Mouse (Mus musculus) cerebellum, postnatal 36 days (tissue): Measurements from ENCODE around the gene Acadvl.

ENCODE experiments used
- DNase-seq, 2 experiments: peaks; one replicate each; pipeline ENCODE4 v3.0.0; 2021 to 2022; ENCODE audit warnings: mixed read lengths in 2 of 2

Gene Acadvl

DNA sequence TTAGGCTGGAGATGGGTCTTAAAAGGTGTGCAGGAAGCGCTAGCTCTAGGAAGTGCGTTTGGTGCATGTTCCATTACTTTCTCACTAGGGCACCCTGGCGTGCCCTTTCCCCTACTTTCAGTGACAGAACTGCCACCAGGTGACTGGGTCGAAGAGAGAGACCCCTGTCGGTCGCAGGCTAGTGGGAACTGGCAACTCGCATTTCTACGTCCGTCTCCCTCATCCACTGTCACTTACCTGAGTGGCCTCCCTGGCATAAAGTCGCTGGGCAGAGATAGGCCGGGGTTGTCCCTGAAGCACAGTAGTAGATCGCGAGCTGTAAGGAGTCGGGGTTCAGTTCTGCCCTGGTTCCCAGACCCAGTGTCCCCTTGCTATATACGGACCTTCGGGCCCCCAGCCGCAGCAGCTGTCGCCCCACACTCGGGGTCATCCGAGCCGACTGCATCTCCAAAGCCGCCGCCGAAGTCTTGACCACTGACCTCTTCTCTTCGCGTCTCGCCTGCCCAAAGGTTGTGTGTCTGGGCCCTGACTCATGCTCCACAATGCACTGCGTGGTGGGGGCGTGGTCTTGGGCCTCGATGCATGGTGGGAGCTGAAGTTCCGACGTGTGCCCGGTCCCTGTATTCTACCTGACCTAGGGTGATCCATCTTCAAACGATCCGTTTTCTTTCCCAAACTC is at the start of gene Acadvl:
Gene Acadvl, minus strand, starts transcription at position 532 of the 679 bp plus-strand sequence.
- DNase-seq: peak; percentile 91

DNA sequence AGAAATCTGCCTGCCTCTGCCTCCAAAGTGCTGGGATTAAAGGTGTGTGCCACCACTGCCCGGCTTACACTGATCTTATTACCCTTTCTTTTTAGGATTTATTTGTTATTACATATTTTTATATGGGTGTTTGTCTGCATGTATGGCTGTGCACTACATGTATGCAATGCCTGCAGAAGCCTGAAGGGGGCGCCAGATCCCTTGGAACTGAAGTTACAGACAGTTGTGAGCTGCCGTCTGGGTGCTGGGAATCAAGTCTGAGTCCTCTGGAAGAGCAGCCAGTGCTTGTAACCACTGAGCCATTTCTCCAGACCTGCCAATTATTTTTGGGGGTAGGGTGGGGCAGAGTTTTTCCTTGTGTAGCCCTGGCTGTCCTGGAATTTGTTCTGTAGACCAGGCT is 47.8 kb upstream of the Acadvl start:
- DNase-seq: no peak

DNA sequence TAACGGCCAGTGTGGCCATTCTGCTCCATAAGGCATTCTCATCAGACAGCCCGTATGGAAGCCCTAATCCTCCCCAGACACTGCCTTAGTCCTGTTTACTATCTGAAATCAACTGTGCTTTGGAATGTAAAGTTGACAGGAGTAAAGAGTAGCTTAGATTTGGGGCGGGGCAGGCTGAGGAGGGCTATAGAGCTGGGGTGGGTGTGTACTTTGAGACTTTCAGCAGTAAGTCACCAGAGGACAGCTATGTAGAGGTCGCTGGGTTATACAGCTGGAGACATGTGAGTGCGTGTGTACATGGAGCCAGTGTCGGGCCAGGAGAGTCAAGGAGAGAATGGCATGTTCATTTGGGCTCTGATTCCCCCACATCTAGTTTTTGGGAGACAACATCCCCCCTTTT is 44.7 kb upstream of the Acadvl start:
- DNase-seq: no peak

DNA sequence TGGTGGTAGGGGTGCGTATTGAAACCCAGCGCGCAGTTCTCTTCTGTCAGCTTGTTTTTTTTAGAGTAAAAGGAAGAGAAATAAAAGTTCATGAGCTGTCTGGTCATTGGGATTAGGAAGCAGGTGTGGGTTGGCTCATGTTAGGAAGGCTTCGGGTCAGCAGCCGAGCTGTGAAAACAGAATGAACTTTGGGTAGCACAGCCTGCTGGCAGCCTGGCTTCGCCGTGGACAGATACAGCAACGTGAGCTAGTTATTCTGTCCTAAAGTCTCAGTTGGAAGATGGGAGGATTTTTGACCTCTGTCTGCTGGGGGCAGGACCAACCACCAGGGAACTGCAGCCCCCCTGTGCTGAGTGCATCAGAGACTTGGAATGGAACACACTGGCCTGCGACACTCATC is 42.6 kb upstream of the Acadvl start:
- DNase-seq: no peak

DNA sequence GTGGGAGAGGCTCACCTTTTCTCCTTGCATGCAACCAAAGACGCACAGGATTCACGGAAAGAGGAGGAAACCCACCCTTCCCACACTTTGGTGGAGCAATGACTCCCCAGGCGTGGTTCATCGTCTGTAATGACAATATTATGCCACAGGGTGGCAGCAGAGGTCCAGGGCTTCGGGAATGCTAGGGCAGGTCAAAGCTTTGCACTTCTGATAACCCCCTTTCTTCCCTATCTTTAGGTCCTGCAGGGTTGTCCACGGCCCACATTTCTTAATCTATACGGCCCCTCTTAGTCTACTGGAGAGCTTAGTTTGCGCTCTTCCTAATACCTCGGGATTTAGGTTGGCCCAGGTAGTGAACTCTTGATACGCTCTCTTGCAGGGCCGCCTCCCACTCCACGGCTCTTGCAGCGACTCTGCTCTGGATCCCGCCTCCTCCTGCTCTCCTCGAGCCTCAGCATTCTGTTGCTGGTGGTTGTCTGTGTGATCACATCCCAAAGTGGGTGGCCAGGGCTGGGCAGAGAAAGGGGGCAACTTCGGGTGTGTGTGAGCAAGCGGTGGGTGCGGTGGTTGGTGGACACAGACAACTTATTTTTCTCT is 40.5 kb upstream of the Acadvl start:
- peak; percentile 76 to 81 for DNase-seq

DNA sequence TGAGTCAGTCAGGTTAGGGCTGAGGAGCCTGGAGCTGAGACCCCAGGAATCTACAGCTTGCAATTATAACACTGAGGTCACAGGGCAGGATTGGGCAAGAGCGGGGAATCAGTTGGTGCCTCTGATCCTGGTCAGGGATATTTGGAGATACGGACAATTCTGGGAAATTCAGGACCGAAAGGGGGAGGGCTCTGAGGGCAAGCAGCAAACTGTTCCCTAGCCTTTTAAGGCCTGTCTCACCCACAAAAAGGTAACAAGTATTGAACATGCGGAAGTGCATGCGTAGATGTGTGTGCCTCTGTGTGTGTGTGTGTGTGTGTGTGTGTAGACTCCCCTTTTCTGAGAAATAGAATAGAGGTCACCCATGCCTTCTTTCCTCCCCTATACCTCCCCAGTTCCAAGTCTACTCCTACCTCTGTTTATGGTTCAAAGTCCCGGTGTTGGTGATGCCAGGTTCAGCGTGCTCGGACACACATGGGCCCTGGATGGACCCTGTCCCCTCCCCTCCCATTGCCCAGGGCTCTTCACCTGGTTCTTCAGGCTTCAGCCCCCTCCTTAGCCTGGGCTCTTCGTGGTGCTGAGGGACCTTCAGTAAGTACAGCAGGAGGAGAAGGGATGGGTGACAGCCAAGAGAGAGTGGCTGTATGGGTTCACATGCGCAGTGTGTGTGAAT is 38.8 kb upstream of the Acadvl start, which contains the start of gene Asgr1:
Gene Asgr1, plus strand, starts transcription at position 188 of the 673 bp plus-strand sequence.
- DNase-seq: no peak

DNA sequence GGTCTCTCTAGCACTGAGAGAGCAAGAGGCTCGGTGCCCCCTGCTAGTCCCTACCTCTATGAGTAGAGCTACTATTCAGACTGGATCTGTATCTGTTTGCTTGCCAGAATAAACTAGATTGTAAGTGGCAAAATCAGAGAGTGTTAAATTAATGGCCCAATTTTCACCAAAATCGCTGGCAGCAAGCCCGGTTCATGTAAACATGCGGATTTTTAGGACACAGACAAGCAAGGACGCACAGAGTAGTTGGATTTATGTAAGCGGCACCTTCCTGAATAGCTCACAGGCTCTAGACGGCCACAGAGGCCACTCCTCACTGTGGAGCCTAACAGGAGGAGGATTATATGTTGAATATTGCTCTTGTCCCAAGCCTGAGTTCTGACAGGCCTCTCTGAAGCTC is 37.9 kb upstream of the Acadvl start:
- peak in 1 of 2 experiments; percentile 37 for DNase-seq

DNA sequence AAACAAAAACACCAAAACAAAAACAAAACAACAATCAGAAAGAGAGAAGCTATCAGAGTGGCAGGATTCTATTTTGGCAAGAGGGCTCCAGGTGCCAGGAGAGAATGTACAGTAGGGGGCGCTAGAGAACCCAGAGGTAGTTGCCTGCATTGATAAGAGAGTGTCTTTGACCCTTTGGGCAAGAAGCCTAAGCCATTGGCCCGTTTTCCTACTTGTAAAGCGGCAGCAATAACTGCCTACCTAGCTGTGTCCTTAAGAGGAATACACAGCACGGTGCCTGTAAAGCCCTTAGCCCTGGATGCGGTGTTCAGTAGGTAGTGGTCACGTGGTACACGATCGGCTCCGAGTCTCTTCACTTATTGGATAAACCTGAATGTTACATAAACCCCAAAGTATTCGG is 34.6 kb upstream of the Acadvl start:
- DNase-seq: no peak

DNA sequence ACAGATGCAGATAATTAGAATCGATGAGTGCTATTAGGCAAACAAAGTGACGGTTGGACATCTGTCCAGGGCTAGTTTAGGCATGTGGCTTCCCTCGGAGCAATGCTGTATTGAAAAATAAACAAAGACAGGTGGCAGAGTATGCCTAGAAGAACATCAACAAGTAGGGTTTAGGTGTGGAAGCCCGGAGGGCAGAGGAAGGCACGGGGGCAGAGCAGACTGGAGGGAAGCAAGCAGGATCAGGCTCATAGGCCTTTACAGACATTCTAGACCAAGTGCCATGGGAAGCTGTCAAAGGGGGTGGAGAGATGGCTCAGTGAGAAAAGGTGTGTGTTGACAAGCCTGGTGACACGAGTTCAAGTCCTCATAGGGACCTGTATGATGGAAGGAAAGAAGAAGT is 34.2 kb upstream of the Acadvl start:
- DNase-seq: no peak

DNA sequence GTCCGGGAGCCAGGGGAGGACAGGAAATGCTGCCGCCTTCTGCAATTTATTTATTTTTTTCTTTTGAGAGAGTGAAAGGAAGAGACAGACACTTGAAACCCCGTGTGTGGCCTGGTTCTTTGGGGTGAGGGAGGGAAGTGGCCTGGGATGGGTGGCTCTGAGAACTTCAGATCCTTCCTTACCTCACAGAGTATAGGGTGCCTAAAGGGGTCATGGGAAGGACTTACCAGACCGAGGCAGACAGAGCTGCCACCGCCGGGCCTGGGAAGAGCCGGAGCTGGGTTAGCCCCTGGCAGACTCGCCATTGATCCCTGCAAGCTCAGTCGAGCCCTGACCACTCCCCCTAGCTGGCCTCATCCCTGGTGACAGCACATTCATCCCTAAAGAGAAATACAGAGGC is 30.2 kb upstream of the Acadvl start:
- no peak for DNase-seq

DNA sequence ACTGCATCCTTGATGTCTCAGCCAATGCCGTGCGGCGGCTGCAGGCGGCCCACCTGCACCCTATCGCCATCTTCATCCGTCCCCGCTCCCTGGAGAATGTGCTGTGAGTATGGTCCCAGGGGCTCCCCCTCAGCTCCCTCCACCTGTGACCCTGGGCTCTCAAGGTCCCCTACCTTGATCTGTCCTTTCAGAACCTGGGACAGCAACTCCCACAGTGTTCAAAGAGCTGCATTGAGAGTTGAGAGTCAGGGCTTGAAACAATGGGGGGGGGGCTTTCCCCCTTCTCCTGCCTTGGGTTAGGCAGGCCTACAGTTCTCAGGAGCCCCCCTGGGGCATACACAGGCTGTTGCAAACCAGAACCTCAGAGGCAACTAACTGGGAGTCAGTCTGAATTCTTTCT is 28.5 kb upstream of the Acadvl start:
- DNase-seq: no peak

DNA sequence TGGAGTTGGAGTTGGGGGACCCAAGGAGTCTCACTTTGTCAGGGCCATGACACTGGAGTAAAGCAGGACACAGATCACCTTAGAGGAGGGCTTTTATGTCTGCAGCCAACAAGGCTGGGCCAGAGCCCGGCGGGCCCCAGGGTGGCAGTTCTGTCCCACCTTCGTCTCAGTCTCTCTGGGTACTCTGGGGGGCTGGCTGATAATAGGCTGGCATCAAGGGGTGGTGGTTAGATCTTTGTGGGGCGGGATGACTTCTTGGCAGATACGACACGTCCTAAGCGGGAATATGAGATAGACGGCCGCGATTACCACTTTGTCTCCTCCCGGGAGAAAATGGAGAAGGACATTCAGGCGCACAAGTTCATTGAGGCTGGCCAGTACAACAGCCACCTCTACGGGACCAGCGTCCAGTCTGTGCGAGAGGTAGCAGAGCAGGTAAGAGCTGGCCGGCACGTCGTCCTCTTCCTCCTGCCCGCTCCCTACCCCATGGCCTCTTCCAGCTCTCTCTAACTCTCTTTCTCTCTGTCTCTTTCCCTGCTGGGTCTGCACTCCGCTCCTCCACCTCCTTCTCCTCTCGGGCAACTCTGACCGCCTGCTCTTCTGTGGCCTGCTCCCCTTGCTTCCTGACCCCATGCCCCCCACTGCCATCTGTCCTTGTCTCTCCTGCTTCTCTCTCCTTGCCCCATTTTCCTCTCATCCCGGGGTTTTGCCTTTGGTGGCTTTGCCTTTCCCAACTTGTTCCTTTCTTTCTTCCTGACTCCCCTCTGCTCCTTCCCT is 27.3 kb upstream of the Acadvl start:
- DNase-seq: no peak

DNA sequence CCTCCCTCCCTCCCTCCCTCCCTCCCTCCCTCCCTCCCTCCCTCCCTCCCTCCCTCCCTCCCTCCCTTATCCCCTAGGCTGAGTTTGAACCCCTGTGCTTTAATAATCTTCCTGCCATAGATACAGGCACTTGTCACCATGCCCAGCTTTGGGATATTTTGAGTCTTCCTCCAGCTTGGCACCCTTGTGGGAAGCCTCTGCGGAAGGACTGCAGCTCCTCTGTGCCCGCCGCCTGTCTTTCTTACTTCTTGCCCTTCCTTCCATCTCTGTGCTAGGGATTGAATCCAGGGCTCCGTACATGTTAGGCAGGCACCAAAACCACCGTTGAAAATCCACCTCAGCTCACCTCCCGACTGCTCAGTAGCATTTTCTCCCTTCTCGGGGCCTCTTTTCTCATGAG is 25.0 kb upstream of the Acadvl start:
- no peak for DNase-seq

DNA sequence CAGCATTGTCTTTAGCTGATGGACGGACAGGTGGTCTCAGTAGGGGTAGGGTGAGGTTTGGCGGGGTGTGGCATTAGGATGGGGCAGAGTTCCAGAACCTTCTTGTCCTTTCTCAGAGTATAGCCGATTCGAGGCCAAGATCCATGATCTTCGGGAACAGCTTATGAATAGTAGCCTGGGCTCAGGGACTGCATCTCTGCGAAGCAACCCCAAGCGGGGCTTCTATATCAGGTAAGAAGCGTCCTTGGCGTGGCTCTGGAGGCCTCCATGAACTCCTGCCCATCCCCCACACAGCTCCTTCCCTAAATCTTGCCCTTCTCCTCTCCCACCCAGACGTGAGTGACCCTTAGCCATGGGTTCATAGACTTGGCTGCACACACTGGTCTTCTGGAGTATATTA is 24.4 kb upstream of the Acadvl start:
- DNase-seq: no peak

DNA sequence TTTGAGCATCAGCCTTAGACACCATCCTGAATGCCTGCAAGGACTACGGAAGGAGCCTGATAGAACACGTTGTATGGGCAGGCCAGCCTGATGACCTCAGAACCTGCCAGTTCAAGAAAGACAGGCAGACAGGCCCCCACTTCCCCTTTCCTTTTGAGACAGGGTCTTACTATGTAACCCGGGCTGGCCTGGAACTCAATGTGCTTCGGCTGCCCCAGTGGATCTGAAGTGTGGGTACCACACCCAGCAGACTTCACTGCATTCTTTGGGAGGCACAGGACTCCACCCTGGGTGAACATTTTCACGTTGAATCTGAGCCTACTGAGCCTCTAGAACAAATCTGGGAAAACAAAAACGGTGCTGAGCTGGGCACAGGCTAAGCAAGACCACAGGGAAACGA is 23.0 kb upstream of the Acadvl start:
- no peak for DNase-seq

DNA sequence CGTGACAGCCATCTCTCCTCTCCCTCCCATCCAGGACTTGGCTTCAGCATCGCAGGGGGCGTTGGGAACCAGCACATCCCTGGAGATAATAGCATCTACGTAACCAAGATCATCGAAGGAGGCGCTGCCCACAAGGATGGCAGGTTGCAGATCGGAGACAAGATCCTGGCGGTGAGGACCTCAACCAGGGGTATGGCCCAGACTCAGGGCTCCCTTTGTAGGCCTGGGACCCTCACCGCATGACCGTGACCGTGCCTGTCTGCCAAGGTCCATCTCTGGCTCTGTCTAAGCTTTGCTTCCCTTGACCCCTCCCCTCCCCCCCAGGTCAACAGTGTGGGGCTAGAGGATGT is 16.1 kb upstream of the Acadvl start:
- no peak for DNase-seq

DNA sequence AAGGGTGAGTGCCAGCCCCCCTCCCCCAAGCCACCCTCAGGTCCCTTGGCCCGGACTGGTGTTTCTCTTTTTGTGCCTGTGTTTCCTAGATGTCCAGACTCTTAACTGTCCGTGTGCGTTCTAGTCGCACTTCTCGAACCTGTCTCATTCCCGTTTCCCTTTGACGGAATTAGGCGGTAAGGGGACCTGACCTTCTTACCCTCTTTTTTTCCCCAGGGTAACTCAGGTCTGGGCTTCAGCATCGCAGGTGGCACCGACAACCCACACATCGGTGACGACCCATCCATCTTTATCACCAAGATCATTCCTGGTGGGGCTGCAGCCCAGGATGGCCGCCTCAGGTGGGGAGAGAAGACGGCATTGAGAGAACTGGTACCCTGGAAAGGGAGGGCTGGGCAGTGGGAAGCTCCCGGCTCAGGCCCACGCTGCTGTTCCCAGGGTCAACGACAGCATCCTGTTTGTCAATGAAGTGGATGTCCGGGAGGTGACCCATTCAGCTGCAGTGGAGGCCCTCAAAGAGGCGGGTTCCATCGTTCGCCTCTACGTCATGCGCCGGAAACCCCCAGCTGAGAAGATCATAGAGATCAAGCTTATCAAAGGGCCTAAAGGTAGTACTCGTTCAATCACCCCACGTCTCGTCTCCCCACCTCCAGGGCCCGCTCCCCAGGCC is 15.6 kb upstream of the Acadvl start:
- DNase-seq: no peak

DNA sequence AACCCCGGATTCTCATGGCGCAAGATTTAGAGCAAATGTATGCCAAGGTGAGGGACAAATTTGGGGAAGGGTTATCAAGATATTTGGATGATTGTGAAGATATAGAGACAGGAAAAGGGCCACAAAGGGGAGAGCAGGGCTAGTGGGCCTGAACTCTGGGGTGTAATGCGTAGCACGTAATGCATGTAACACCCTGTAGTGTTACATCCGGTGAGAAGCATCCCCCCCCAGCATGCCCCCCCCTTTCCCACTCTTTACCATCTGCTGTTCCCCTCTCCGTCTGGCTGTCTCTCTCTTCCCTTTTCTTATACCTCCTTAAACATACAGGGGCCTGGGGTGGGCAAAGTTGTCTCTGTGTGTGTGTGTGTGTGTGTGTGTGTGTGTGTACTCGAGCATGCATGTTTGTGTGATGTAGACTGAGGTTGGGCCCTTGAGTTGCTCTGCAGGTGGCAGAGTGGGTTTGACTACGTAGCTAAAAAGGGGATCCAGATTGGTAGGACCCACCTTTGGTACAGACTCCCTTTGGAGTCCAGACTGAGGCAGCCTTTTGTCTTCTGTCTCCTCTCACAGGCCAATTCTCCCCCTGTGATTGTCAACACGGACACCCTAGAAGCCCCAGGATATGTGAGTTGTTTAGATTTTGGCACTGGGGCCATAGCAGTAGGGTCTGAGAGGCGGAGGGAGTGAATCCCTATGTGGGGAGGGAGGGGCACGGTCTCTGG is 14.8 kb upstream of the Acadvl start:
- DNase-seq: no peak

DNA sequence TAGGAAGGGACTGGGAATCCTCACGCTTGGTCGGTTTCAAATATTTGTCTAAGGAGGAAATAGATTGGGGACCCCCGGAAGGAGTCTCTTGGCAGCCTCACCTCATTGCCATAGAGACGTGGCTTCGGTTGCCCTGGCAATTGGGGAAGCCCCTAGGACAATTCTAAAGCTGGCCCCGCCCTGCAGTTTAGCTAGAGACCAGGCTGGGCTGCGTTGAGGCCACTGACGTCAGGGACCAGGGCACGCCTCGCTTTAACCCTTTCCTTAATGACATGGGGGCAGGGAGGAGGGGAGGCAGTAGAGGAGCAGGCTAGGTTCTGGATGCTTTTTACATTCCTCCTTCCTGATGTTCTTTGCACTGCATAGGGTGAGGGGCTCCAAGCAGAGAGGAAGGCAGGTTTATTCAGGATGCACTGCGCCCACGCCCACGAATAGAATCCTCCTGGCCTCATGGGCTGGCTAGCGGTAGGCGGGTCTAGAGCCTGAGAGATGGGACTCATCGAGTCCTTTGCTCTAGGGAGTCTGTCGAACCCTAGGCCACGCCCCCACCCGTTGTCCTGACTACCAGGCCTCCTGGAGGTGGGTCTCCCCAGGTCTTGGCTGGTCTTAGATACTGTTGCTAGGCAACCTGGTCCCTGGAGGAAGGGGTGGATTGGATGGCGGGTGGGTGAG is 14.1 kb upstream of the Acadvl start:
- DNase-seq: peak; percentile 57 to 58

DNA sequence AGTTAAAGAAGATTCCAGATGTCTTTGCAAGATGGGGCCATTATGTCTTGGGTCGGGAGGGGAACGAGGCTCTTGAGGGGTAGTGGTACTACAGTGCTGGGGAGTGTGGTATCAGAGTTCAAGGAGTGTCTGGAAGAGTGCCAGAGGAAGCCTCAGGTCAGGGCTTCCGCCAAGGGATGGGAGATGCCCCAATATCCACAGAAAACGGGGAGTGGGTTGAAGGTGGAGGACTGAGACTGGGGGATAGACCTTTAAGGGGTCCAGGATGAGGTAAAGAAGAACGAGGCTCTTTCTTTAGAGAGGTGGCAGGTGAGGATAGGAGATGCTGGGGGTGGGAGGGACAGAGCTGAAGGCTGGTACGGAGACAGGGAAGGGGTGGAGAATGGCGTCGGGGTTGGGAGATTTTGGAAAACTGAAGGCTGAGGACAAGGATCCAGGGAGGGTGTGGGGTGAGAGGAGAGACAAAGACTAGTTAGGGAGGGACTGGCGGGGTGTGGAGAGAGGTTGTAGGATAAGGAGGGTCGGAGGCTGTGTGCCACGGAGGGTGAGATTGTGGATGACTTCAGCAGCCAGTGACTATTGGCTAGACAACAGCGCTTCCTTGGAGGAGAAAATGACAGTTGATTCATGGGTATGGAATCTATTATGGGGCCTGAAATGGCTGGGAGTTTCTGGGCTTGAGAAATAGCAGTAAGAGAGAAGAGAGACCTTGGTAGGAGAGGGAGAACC is 13.4 kb upstream of the Acadvl start:
- no peak for DNase-seq

DNA sequence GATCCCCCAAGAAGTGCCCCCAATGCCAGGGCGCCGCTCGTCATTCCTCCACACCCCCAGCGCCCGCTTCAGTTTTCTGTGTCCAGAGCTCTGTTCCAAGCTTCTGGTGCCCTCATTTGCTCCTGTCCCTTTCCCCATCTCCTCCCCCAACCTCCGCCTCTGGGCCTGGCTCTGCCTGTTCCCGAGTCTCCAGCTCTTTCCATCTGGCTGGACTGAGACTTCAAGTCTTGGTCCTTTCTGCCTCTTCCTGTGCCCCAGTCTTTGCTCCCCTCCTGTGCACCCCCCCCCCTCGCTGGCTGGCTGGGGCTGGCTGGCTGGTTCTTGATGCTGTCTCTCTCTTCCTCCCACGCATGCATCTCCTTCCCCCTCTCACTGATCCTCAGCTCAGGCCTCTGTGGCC is 12.2 kb upstream of the Acadvl start:
- DNase-seq: peak; percentile 53 to 61
